Mouse (Mus musculus) A20 (cell line): ENCODE data around the gene Tnrc6c.

Experiments used
- DNase-seq: peaks from one replicate; pipeline ENCODE4 v3.0.0-alpha.2; 2011; ENCODE audit warnings: low read depth, low spot score

Gene Tnrc6c

GRCm38 (mm10) chr11:117790286-117790685 lies 136.2 kb downstream of the Tnrc6c start:
- peak; percentile 78 for DNase-seq

- DNase-seq = peak; percentile 79
These were observed 136.8 kb downstream of the Tnrc6c start for GRCm38 (mm10) chr11:117790703-117791440.

GRCm38 (mm10) chr11:117791441-117791761 lies 137.3 kb downstream of the Tnrc6c start:
- no peak for DNase-seq

GRCm38 (mm10) chr11:117792281-117792888 lies 138.3 kb downstream of the Tnrc6c start:
- DNase-seq = peak; percentile 97

GRCm38 (mm10) chr11:117794035-117794551 lies 140.0 kb downstream of the Tnrc6c start:
- no peak for DNase-seq

- DNase-seq = peak; percentile 91
These were observed 142.9 kb downstream of the Tnrc6c start for GRCm38 (mm10) chr11:117796954-117797353.

GRCm38 (mm10) chr11:117797511-117798159 lies 143.5 kb downstream of the Tnrc6c start, which contains the start of gene 6030468B19Rik:
6030468B19Rik (plus strand) TSS chr11:117797660.
- DNase-seq = peak; percentile 78

GRCm38 (mm10) chr11:117798160-117798541 lies 144.1 kb downstream of the Tnrc6c start:
- DNase-seq = peak; percentile 93

GRCm38 (mm10) chr11:117799174-117799573 lies 145.1 kb downstream of the Tnrc6c start:
- DNase-seq = peak; percentile 89

GRCm38 (mm10) chr11:117800038-117800437 lies 145.9 kb downstream of the Tnrc6c start:
- peak; percentile 63 for DNase-seq

GRCm38 (mm10) chr11:117801650-117802049 lies 147.6 kb downstream of the Tnrc6c start:
- no peak for DNase-seq

GRCm38 (mm10) chr11:117803166-117803688 lies 149.1 kb downstream of the Tnrc6c start:
- DNase-seq = no peak

- no peak for DNase-seq
These were observed 152.7 kb downstream of the Tnrc6c start for GRCm38 (mm10) chr11:117806781-117807180.

GRCm38 (mm10) chr11:117809407-117810311 lies 155.6 kb downstream of the Tnrc6c start, which contains the start of the genes Gm20708 and Syngr2:
Gm20708 (plus strand) TSS chr11:117809668.
Syngr2 (plus strand) TSS chr11:117809668.
- peak; percentile 87 for DNase-seq

GRCm38 (mm10) chr11:117810401-117811046 lies 156.4 kb downstream of the Tnrc6c start:
- peak; percentile 93 for DNase-seq
